Mouse (Mus musculus) embryonic facial prominence, embryonic 12.5 days (tissue): ENCODE measurements around the gene Zfp775. TPM values are rescaled to one million over a fixed set of nuclear protein-coding genes. Genes with fewer than 3 reads are reported as not detected.

Source experiments
- ATAC-seq: fragments of 200-750 bp; cut with Nextera tagmentation; 2 replicates; pipeline ENCODE4 v1.8.0; 2017; ENCODE audit not compliant: insufficient number of reproducible peaks, insufficient read depth, low FRiP score, low TSS enrichment
- H3K27ac ChIP-seq: fragments of 300-500 bp; sonication (generic); 2 replicates; pipeline ENCODE4 v1.5.1; 2016; ENCODE audit warnings: mild to moderate bottlenecking
- H3K27me3 ChIP-seq: fragments of 300-500 bp; sonication (generic); 2 replicates; pipeline ENCODE4 v1.6.1; 2016; ENCODE audit warnings: mild to moderate bottlenecking, moderate library complexity
- H3K36me3 ChIP-seq: fragments of 300-500 bp; sonication (generic); 2 replicates; pipeline ENCODE4 v1.6.1; 2016; ENCODE audit warnings: mild to moderate bottlenecking
- H3K4me1 ChIP-seq: fragments of 300-500 bp; sonication (generic); 2 replicates; pipeline ENCODE4 v1.6.1; 2016
- H3K4me2 ChIP-seq: fragments of 300-500 bp; sonication (generic); replicated peaks from 2 replicates; pipeline ENCODE4 v1.6.1; 2016; ENCODE audit warnings: mild to moderate bottlenecking, moderate library complexity
- H3K4me3 ChIP-seq: fragments of 300-500 bp; sonication (generic); 2 replicates; pipeline ENCODE4 v1.5.1; 2016; ENCODE audit warnings: mild to moderate bottlenecking
- H3K9ac ChIP-seq: fragments of 300-500 bp; sonication (generic); 2 replicates; pipeline ENCODE4 v1.6.1; 2016; ENCODE audit warnings: mild to moderate bottlenecking, moderate library complexity
- H3K9me3 ChIP-seq: fragments of 300-500 bp; sonication (generic); 2 replicates; pipeline ENCODE4 v1.6.1; 2016; ENCODE audit warnings: mild to moderate bottlenecking, moderate library complexity
- WGBS: fragments of 180-500 bp; shearing (Covaris S2); methylation state at CpG from one replicate; pipeline ENCODE4 v1.1.7; 2016; 5-methylcytosine and 5-hydroxymethylcytosine counted together
- polyA plus RNA-seq: library from polyadenylated mRNA; unstranded; fragments of >200 nt; fragmentation: Nextera tagmentation; extraction: Ambion mirVana; gene quantifications from 2 replicates; pipeline ENCODE4 v1.2.1, GENCODE M21; 2016

The Zfp775 gene
- polyA plus RNA-seq, 1 experiment from 2014 or later: 11.0 TPM

DNA sequence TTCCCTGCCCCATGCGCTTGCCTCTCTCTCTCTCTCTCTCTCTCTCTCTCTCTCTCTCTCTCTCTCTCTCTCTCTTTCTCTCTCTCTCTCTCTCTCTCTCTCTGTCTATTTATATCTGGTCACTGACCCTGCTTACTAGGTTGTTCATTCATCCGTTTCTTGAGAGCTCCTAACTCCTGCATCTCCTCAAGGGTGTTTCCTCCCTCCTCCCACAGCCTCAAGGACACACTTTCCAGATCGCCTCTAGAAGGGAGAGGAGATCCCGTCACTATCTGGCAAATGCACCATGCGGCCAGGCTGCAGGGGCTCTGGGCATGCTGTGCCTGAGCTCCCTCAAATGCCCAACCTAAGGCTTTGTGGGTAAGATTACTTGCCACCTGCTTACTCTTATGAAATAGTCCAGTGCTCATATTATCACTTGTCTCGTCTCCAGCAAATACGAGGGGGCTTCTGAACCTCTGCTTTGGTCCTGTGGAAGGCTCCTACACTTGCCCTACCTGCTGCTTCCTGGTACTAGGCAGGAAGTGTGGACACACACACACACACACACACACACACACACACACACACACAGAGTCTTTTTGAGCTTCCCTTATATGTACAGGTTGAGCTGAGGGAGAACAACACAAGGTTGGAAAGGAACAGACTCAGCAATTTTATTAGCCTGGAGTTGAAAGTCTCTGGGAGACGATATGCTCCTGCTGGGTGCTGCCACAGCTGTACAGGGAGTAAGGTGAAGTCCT lies 32.6 kb upstream of the Zfp775 start:
- no peak overlapping the region for H3K9ac ChIP-seq
- no peaks in the 10 kb centered on the region for H3K27me3 ChIP-seq
- peaks cover 10% of the 10 kb centered on the region for H3K36me3 ChIP-seq
- H3K4me2 ChIP-seq: no peak overlapping the region
- peaks cover 22% of the 10 kb centered on the region for H3K4me1 ChIP-seq
- 84% methylated on average over 8 of the region's 8 CpGs for WGBS
- H3K27ac ChIP-seq: no peak overlapping the region
- ATAC-seq: no peak
- no peak overlapping the region for H3K4me3 ChIP-seq
- no peaks in the 10 kb centered on the region for H3K9me3 ChIP-seq

DNA sequence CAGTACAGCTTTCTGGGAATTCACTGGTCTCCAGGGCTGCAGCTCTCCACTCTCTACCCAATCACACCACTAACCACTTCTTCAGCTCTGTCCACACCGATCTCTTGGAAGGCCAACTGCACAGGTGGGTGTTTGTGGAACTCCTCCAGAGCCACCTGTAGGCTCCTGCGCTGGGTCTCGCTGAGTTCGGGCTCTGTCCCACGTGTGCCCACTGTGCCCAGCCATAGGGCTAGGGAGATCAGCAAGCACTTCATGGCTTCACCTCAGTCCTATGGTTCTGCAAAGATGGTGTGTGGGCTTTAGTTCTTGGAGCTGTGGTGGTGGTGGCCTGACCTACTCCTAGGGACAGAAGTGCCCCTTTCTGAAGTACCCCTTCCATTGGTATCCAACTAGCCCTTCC lies 29.8 kb upstream of the Zfp775 start:
- Histone ChIP-seq H3K4me2 (no peak overlapping the region), H3K27ac (no peak overlapping the region)
- WGBS: 91% methylated on average over 5 of the region's 5 CpGs

DNA sequence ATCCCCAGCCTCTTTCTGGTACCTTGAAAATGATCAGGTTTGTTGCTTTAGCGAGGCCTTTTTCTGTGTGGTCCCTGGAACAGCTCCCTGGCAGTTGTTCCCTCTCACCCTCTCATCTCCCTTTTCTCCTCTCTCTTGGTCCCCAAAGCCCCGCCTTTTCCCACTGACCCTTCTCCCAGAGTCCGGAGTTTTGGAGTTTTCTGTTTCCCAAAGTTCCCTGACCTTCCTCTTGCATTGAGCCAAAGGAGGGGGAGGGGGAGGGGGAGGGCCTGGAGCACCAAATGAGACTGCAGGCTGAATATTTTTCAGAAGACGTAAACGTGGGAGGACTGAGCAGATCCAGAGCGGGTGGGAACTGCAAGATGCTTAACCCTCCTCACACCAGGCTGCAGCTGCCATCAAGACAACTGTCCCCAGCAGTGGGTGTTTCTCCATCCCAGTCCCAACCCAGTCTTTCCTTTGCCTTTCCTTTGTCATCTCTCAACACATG lies 29.2 kb upstream of the Zfp775 start, which contains the start of gene Rarres2:
Rarres2 (minus strand) TSS at position 218 of the 490 bp plus-strand sequence.
- Histone ChIP-seq H3K9ac (no peak within 1 kb of the TSS), H3K4me3 (no peak within 1 kb of the TSS), H3K36me3 (peaks cover 4% of the 10 kb centered on the region; the same call in 1 of the 2 replicates), H3K27me3 (no peaks in the 10 kb centered on the region), H3K4me2 (no peak within 1 kb of the TSS), H3K9me3 (no peaks in the 10 kb centered on the region), H3K4me1 (peaks cover 10% of the 10 kb centered on the region), H3K27ac (0 out of 2 replicates have a peak within 1 kb of the TSS, but pooled peaks have one; percentile 11)
- WGBS: 12% methylated on average over 6 of the region's 6 CpGs
- ATAC-seq: 0 out of 2 replicates have a peak, but pooled peaks have one; percentile 36

More for the DNA sequence above, 29.8 kb upstream of the Zfp775 start:
- Histone ChIP-seq H3K9ac (no peak overlapping the region), H3K4me3 (no peak overlapping the region), H3K9me3 (no peaks in the 10 kb centered on the region), H3K4me1 (peaks cover 10% of the 10 kb centered on the region), H3K36me3 (peaks cover 4% of the 10 kb centered on the region; the same call in 1 of the 2 replicates), H3K27me3 (no peaks in the 10 kb centered on the region)
- no peak for ATAC-seq

DNA sequence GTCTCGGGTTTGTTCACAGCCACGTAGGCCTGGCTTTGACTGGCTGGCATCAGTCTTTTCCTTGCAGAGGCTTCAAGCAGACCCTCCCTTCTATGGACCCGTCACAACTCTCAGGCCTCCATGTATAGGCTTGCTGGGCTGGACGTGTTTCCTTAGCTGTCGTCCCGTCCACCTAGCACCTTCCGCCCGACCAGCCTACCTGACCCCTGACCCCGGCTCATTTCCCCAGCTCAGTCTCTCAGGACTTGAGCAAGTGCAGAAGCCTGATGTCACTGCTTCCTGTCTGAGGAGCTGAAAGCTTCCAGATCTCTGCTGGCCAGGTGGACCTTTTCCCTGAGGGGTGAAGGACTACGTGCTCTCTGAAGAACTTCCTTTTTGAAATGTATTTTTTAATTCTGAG lies 28.6 kb upstream of the Zfp775 start:
- Histone ChIP-seq H3K4me3 (no peak overlapping the region), H3K4me1 (peaks cover 10% of the 10 kb centered on the region), H3K9ac (no peak overlapping the region), H3K36me3 (peaks cover 3% of the 10 kb centered on the region; the same call in 1 of the 2 replicates), H3K27ac (no peak overlapping the region), H3K9me3 (no peaks in the 10 kb centered on the region), H3K27me3 (no peaks in the 10 kb centered on the region), H3K4me2 (no peak overlapping the region)
- 39% methylated on average over 10 of the region's 10 CpGs for WGBS
- no peak for ATAC-seq

DNA sequence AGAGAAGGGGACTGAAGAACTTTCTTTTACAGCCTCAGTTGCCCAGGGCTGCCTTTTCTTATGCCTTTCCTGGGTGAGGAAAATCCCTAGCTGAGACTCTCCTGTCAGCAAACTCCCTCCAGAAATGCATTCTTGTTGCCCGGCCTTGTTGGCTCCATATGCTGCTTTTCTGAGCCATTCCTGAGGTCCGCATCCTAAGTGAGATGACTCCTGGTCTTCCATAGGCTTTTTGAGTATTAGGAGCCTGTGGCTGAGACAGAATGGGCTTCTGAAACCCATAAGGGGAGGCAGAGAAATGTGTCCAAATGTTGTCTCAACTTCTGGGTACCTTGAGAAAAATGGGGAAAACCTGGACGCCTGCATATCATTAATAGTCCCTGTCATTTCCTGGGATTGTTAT lies 27.9 kb upstream of the Zfp775 start:
- H3K4me3 ChIP-seq: no peak overlapping the region
- WGBS: 66% methylated on average over 3 of the region's 3 CpGs
- H3K27me3 ChIP-seq: no peaks in the 10 kb centered on the region
- no peaks in the 10 kb centered on the region for H3K36me3 ChIP-seq
- H3K4me2 ChIP-seq: no peak overlapping the region
- H3K27ac ChIP-seq: no peak overlapping the region
- peaks cover 11% of the 10 kb centered on the region for H3K4me1 ChIP-seq
- no peak for ATAC-seq
- no peak overlapping the region for H3K9ac ChIP-seq
- H3K9me3 ChIP-seq: no peaks in the 10 kb centered on the region

DNA sequence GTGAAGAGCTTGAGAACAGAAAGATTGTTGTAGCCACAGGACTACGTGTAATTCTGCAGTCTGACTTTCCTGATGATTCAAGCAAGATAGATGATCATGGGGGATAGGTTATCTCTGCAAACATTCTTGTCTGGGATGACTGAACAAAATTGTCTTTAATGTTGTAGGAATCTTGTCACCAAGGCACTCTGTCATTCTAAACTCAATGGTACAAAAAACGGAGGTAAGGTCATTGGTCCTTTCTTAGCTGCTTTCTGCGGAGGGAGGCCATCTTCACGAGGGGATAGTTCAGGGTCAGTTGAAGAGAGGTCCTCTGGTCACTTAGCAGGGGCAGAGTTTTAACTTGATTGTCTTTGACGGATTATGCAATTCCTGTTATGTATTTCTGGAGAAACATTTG lies 23.1 kb upstream of the Zfp775 start:
- Histone ChIP-seq H3K4me1 (0 out of 2 replicates have a peak, but pooled peaks cover 5% of the 10 kb centered on the region), H3K27ac (no peak overlapping the region), H3K4me2 (no peak overlapping the region), H3K4me3 (no peak overlapping the region), H3K9me3 (no peaks in the 10 kb centered on the region), H3K9ac (no peak overlapping the region), H3K36me3 (no peaks in the 10 kb centered on the region), H3K27me3 (no peaks in the 10 kb centered on the region)
- no peak for ATAC-seq
- 57% methylated on average over 5 of the region's 5 CpGs for WGBS

DNA sequence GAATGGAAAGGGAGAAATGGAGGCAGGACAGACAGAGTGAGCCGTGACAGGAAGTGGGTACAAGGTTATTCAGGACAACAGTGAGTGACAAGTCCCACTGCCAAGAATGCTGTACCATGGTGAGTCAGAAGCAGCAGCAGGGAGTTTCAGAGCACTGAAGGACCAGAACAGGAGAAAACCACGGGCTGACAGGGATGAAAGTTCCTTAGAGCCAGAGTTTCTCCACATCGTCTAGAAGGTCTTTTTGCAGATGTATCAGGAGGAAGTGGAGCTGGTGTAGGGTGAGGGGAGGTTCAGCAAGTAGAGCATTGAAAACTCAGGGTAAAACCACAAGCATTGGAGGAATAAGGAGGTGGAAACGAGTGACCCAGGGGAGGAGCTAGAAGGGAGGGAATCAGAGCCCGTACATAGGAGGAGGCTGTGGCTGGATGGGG lies 22.6 kb upstream of the Zfp775 start:
- H3K27me3 ChIP-seq: no peaks in the 10 kb centered on the region
- H3K9ac ChIP-seq: no peak overlapping the region
- H3K4me3 ChIP-seq: no peak overlapping the region
- no peak overlapping the region for H3K27ac ChIP-seq
- no peak overlapping the region for H3K4me2 ChIP-seq
- WGBS: 34% methylated on average over 5 of the region's 5 CpGs
- H3K36me3 ChIP-seq: no peaks in the 10 kb centered on the region
- H3K9me3 ChIP-seq: no peaks in the 10 kb centered on the region
- ATAC-seq: no peak
- 0 out of 2 replicates have a peak, but pooled peaks cover 5% of the 10 kb centered on the region for H3K4me1 ChIP-seq

DNA sequence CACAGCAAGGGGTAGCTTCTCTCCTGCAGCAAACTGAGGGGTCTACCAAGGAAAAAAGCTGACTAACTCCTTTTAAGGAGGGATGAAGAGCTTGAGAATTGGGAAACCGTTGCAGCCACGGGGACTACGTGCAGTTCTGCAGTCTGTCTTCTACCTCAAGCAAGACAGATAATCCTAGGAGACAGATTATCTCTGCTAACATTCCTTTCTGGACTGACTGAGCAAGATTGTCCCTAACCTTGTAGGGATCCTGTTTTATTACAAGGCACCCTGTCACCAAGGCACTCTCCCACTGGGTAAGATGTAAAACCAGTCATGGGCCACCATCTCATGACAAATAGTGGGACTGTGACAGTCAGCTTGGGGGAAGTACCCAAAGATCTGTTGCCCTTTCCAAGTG lies 20.6 kb upstream of the Zfp775 start:
- H3K36me3 ChIP-seq: no peaks in the 10 kb centered on the region
- WGBS: 44% methylated on average over 3 of the region's 3 CpGs
- ATAC-seq: no peak

DNA sequence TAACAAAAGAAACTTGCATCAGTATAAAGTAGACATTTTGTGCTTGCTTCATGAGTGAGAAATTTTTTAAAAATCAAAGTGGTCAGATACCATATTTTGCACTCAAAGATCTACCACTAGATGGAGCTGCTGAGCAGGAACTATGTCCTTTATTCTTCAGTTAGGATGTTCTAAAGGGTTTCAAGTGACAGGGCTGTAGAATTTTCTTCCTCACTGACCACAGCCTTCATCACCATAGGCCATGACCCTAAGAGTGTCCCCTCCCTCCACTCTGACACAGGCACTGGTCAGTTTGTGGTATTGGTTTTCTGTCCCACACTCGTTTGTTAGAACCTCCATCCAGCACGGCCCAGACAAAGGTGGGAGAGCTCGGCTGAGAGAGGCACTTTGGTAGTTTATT lies 19.8 kb upstream of the Zfp775 start:
- Histone ChIP-seq H3K4me2 (no peak overlapping the region), H3K9ac (no peak overlapping the region), H3K4me3 (no peak overlapping the region), H3K4me1 (0 out of 2 replicates have a peak, but pooled peaks cover 5% of the 10 kb centered on the region), H3K9me3 (no peaks in the 10 kb centered on the region), H3K36me3 (no peaks in the 10 kb centered on the region), H3K27me3 (no peaks in the 10 kb centered on the region), H3K27ac (no peak overlapping the region)
- WGBS: 73% methylated on average over 3 of the region's 3 CpGs
- ATAC-seq: no peak

More for the DNA sequence above, 20.6 kb upstream of the Zfp775 start:
- Histone ChIP-seq H3K4me3 (no peak overlapping the region), H3K27me3 (no peaks in the 10 kb centered on the region), H3K27ac (no peak overlapping the region), H3K9me3 (no peaks in the 10 kb centered on the region), H3K4me2 (no peak overlapping the region), H3K4me1 (0 out of 2 replicates have a peak, but pooled peaks cover 5% of the 10 kb centered on the region), H3K9ac (no peak overlapping the region)

DNA sequence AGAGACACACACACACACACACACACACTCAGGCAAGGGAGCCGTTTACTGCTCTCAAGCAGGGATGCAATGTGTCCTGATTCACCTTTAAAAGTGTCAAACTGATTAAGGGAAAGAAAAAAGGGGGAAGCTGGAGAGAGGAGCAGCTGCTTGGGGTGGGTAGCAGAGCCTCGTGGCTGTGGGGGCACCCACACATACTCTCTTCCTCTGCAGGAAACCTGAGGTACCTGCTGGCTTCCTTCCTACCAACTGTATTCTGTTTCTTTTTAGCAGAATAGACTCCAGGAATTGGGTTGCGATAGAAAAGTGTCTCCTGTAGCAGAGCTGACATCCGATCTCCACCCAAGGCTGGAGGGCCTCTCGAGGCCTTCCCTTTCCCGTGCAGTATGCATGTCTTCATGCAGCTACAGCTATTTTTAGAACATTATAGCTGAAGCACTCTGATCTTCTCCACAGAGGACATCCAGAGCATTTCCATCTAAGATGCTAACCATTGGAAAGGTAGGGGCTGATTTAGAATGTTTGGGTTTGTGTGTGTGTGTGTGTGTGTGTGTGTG lies 12.6 kb upstream of the Zfp775 start, which contains the start of gene Gm45021:
Gm45021 (plus strand) TSS at position 417 of the 557 bp plus-strand sequence.
- Histone ChIP-seq H3K9ac (no peak within 1 kb of the TSS), H3K9me3 (no peaks in the 10 kb centered on the region), H3K27ac (peak within 1 kb of the TSS; percentile 65), H3K4me2 (no peak within 1 kb of the TSS), H3K4me1 (peaks cover 13% of the 10 kb centered on the region), H3K36me3 (no peaks in the 10 kb centered on the region), H3K27me3 (no peaks in the 10 kb centered on the region), H3K4me3 (no peak within 1 kb of the TSS)
- WGBS: 27% methylated on average over 6 of the region's 6 CpGs
- ATAC-seq: no peak

DNA sequence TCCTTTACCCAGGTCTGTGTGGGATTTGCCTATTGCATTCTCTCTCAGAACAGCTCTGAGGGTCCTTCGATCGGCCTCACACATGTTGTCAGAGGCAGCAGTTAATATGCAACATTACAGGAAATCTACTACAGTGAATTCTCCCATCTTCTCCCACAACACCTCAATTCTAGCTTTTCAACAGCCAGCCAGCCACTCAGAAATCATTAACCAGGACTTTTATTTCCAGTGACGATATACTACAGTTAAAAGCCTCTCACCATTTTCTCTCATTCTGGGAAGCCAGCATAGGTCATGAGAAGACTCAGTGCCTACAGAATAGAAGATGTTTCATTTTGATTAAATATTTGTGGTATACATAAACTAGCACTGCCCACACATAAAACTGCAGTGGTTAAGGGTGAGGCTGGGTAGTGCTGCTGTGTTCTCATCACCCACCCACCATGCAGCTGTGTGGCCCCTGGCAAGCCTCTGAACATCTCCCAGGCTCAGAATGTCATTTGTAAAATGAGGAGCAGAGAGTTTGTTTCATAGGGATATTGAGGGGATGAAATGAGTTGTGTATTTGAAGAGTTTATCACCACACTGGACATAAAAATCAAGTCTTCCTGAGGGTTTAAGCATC lies 10.5 kb upstream of the Zfp775 start:
- WGBS: 90% methylated on average over 3 of the region's 3 CpGs

More for the DNA sequence above, 10.5 kb upstream of the Zfp775 start:
- peaks cover 8% of the 10 kb centered on the region for H3K36me3 ChIP-seq
- no peak overlapping the region for H3K9ac ChIP-seq
- no peaks in the 10 kb centered on the region for H3K27me3 ChIP-seq
- peaks cover 6% of the 10 kb centered on the region for H3K9me3 ChIP-seq
- peaks cover 24% of the 10 kb centered on the region for H3K4me1 ChIP-seq
- no peak for ATAC-seq
- H3K4me3 ChIP-seq: no peak overlapping the region
- no peak overlapping the region for H3K4me2 ChIP-seq
- H3K27ac ChIP-seq: no peak overlapping the region
